11 mouse cellular contexts compared by ENCODE assay signal in genomic region chr17:5801761-5802655, GRCm38 (mm10). TPM values are rescaled to one million over a fixed set of nuclear protein-coding genes. Genes with fewer than 3 reads are reported as not detected.
DNase-seq lines count a peak whose midpoint lies in the region; ATAC-seq lines count a peak whose summit lies in the region.
"Had no signal": no experiment of that assay in that cellular context is flagged by ENCODE, and none has a peak within 500 bp of the region (broad histone marks: within the 10 kb centered on the region; RNA-seq: fewer than 3 reads in every experiment).

No protein-coding gene starts in this region.

- peaks cover 31% of the 10 kb centered on the region for H3K4me1 ChIP-seq in heart, embryonic 12.5 days (replicated peaks)
- H3K4me1 ChIP-seq in liver, embryonic 13.5 days (replicated peaks) = peaks cover 56% of the 10 kb centered on the region
- H3K4me1 ChIP-seq in stomach, embryonic 15.5 days = peaks cover 13% of the 10 kb centered on the region; the same call in 1 of the 2 replicates

- peak; percentile 89 for DNase-seq in heart, adult 11 months
- DNase-seq in liver, embryonic 13.5 days = no peak
- no peak for DNase-seq in left cerebral cortex, postnatal 4 days
- no peak for DNase-seq in adrenal gland, postnatal 14 days
- no peak for DNase-seq in heart, adult 18-20 months
- DNase-seq: cerebellum, postnatal 25 days; heart, postnatal 4 days; retina, postnatal 1 day had no signal

- no peak overlapping the region for H3K27ac ChIP-seq in heart, embryonic 12.5 days (ENCODE audit: poor library complexity, severe bottlenecking)
- H3K27ac ChIP-seq in liver, embryonic 13.5 days = no peak overlapping the region
- no peak overlapping the region for H3K27ac ChIP-seq in stomach, embryonic 15.5 days

- intact Hi-C loops in left cerebral cortex, postnatal 4 days (cut with DNase I) = no loop called here

- no peak overlapping the region for H3K9ac ChIP-seq in heart, embryonic 12.5 days
- no peak overlapping the region for H3K9ac ChIP-seq in liver, embryonic 13.5 days
- no peak overlapping the region for H3K9ac ChIP-seq in stomach, embryonic 15.5 days

- no peaks in the 10 kb centered on the region for H3K36me3 ChIP-seq in heart, embryonic 12.5 days
- no peaks in the 10 kb centered on the region for H3K36me3 ChIP-seq in liver, embryonic 13.5 days
- H3K36me3 ChIP-seq in stomach, embryonic 15.5 days = no peaks in the 10 kb centered on the region

- no peak overlapping the region for H3K4me2 ChIP-seq in heart, embryonic 12.5 days
- H3K4me2 ChIP-seq in liver, embryonic 13.5 days = peak overlapping the region; percentile 29
- 0 out of 2 replicates have a peak overlapping the region, but pooled peaks have one; percentile 4 for H3K4me2 ChIP-seq in stomach, embryonic 15.5 days

- H3K9me3 ChIP-seq in heart, embryonic 12.5 days (replicated peaks) = no peaks in the 10 kb centered on the region; the same call in 1 of the 2 replicates
- H3K9me3 ChIP-seq in liver, embryonic 13.5 days (replicated peaks) = no peaks in the 10 kb centered on the region
- no peaks in the 10 kb centered on the region for H3K9me3 ChIP-seq in stomach, embryonic 15.5 days

- no peaks in the 10 kb centered on the region for H3K27me3 ChIP-seq in heart, embryonic 12.5 days (replicated peaks)
- H3K27me3 ChIP-seq in liver, embryonic 13.5 days = no peaks in the 10 kb centered on the region
- H3K27me3 ChIP-seq in stomach, embryonic 15.5 days (replicated peaks) = no peaks in the 10 kb centered on the region

- H3K4me3 ChIP-seq in heart, embryonic 12.5 days = no peak overlapping the region
- no peak overlapping the region for H3K4me3 ChIP-seq in liver, embryonic 13.5 days (replicated peaks)
- H3K4me3 ChIP-seq in stomach, embryonic 15.5 days (replicated peaks) = no peak overlapping the region

- WGBS in heart, embryonic 12.5 days = 46% methylated on average over 17 of the region's 17 CpGs
- 18% methylated on average over 17 of the region's 17 CpGs for WGBS in liver, embryonic 13.5 days (ENCODE audit: insufficient replicate concordance)
- WGBS in stomach, embryonic 15.5 days = 47% methylated on average over 17 of the region's 17 CpGs

- no peak for ATAC-seq in heart, embryonic 12.5 days (ENCODE audit: insufficient number of reproducible peaks, low FRiP score)
- ATAC-seq in activated CD4-positive, CD25-positive, alpha-beta regulatory T cell, adult 4 months = peak; percentile 16
- no peak for ATAC-seq in liver, embryonic 13.5 days (ENCODE audit: low read depth)
- no peak for ATAC-seq in stomach, embryonic 15.5 days (ENCODE audit: insufficient read depth, low FRiP score, low read depth)

RNA-seq across cellular contexts. Expression of gene Snx9, which starts 39.1 kb away (rescaled TPM):
- 28.9 and 29.6 TPM in 2 replicates for polyA plus RNA-seq in heart, embryonic 12.5 days (2016; fragmentation: Nextera tagmentation; extraction: Ambion mirVana)
- polyA plus RNA-seq in activated CD4-positive, CD25-positive, alpha-beta regulatory T cell, adult 4 months (2017; shearing (Covaris generic)) = 1 to 10 TPM; 4.8 to 7.7 TPM
- polyA plus RNA-seq in liver, embryonic 13.5 days (2015; fragmentation: Nextera tagmentation; extraction: Ambion mirVana) = 12.2 and 14.1 TPM in 2 replicates
- polyA plus RNA-seq in stomach, embryonic 15.5 days (2015; fragmentation: Nextera tagmentation; extraction: Ambion mirVana) = 37.5 and 42.8 TPM in 2 replicates
- 10 to 100 TPM; 10.2 to 10.4 TPM for total RNA-seq in left cerebral cortex, postnatal 4 days (2021)
- total RNA-seq in adrenal gland, postnatal 14 days (2021) = 48.4 and 49.2 TPM in 2 replicates
- 10 to 100 TPM; 31.0 to 32.9 TPM for total RNA-seq in heart, adult 18-20 months (2021)
